Mouse (Mus musculus) layer of hippocampus, adult 11-12 months (tissue): Measurements from ENCODE around the gene Acaca.

Source experiments
- DNase-seq: peaks from one replicate; pipeline ENCODE4 v3.0.0; 2022; ENCODE audit warnings: low spot score

The Acaca gene

DNA sequence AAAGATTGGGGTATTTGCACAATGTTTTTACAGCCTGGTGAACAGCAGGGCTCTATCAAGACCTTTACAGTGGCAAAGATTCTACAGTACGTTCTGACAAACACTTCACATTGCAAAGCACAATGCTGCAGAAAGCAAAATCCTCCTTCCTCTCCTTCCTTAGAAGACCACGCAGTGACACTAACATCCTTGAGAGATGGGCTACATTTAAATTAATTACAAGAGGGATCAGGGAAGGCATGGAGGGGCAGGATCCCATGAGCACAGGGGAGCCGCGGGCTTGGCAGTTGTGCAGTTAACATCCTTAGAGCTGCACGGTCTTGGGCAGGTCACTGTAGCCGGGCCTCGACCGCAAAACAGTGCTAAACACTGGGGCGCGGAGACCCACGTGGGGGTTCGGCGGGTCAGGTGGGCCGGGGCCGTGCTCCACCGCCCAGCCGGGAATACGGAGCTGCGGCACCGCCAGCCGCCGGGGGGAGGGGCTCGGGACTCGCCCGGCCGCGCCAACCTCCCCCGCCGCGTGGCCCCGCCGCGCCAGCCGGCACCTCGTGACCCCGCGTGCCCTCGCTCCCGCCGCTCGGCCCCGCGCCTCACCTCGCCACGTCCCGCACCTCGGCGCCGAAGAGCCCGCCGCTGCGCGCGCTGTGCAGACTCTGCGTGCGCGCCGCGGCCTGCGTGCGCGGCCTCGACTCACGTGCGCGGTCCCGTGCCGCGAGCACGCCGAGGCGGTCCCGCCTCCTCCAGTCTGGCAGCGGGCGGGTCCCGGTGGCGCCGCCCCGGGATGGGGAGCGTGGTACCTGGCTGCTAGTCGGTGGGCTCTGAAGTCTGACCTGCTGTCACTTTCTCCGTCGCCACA is at the start of gene Acaca, which contains the start of gene Tada2a:
TSS of gene Acaca (plus strand) at position 730 of the 856 bp plus-strand sequence.
TSS of gene Tada2a (minus strand) at position 658 of the 856 bp plus-strand sequence.
- DNase-seq = peak; percentile 74

DNA sequence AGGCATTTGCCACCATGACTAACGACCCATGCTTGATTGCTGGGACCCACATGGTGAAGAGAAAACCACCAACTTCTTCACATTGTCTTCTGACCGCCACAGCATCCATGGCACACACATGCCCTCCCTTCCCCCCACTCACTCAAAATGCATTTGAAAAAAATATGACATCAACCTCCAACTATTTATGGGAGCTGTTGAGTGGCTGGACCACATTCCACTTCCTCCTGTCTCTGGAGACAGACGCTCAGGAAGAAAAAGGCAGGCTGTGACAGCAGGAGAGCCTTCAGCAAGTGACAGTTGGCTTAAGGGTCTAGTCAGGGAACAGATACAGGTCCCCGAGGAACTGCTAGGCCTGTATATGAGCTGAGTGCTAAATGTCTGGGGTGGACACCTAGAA is 49.6 kb upstream of the Acaca start:
- no peak for DNase-seq

DNA sequence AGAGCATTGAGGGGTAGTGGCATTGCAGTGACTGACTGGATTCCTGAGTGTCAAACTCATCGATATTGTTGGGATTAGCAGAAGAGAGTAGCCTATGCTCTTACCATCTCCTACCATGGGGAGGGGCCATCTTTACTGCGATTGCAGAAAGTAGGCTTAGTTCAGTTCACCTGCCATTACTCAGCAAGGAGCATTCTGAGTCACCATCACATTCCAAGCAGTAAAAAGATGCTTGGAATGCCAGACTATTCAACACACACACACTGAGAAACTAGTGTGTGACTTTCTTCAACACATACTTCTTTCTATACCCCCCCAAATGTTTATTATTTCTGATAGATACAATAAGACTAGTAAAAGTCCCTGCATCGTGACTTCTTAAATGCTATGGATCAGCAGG is 49.1 kb upstream of the Acaca start:
- DNase-seq = no peak

DNA sequence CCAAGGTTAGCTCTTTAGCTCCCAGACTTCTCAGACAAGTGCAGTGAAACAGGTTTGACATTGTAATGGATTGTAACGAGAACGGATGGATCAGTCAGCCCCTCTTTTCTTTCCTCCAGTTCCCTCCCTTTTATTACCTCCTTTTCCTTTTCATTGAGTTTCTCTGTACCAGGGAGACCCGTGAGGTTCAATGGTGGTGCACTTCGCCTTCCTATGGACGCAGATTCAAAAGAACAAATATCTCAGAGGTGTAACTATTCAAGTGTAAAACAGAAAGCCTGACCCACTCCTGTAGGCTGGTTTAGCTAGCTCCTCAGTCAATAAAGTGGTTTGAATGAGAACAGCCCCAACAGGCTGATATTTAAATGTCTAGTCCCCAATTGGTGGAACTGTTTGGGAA is 47.6 kb upstream of the Acaca start:
- no peak for DNase-seq

DNA sequence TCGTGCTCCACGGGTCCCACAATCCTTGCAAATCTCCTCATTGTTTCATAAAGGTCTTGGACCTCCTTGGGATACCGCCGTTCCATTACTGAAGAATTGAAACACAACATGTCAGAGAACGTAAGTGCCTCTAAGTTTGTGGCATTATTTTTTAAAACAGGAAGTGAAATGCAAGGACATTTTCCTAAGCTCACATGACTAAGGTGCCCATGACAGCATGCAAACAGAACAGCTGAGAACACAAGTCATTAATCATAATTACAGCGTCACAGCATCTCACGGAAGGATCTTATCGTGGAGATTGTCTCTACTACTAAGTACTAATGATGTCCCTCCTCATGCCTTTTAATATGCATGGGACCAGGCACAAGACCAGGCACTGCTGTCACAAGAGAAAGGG is 38.9 kb upstream of the Acaca start:
- no peak for DNase-seq

DNA sequence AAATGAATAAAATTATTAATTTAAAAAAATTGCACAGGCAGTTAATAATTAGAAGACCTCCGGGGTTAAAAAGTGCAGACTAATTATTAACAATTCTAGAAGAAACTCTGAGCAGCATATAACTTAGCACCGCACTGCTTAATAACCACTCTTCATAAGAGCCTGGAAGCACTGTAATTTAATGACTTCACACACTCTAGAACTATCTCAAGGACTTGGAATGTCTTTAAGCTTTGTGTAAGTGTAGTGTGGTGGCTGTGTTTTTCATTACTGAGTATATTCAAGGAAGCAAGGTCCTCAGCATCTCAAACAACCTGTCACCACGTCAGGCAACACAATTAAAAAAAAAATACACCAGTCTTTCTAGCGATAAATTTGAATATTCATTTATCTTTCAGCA is 34.4 kb upstream of the Acaca start:
- no peak for DNase-seq

DNA sequence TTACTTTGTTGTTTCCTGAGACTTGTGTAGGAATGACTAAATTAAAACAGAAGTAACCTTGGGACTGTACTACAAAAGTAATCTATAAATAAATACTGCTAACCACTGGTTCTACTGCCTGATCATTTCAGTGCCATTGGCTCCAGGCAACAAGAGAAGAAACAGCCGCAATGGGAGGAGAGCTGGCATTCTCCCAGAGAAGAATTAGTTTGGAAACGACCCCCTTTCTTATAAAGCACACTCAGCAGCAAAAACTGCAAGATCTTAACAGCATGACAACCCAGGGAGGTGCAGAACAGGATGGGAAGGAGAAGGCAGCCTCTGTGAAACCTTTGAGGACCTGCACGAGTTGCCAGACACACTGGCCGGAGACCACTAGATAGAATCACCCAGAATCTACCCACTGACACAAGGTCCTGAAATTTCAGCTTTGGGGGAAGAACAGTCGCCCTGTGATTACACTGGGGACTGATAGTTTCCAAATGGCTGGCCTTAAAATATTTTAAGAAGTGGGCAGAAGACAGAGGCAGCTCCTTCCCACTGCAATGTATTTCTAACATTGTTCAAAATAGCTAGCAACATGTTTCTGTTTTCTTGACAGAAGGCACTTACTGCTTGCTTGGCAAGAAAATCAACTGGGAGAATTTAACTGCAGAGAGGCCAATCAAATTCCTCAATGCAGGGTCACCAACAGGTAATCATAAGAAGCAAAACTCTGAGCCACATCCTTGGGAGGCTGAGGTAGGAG is 32.0 kb upstream of the Acaca start:
- DNase-seq = no peak

DNA sequence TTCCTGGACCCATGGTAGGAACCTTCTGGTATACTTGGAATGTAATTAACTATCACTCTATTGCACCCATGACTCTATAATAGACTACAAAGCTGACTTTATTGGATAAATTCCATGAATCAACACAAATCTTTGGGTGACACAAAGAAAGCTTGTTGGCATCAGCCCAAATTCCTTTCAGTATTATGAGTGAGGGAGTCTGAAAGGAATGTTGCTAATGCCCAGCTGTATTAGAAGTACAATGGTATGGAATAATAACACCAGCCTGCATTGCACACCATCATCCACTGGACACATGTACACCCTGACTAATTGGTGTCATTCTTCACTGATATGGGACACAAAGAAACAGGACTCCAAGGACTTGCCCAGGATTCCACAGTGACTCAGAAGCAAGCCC is 28.3 kb upstream of the Acaca start:
- no peak for DNase-seq

DNA sequence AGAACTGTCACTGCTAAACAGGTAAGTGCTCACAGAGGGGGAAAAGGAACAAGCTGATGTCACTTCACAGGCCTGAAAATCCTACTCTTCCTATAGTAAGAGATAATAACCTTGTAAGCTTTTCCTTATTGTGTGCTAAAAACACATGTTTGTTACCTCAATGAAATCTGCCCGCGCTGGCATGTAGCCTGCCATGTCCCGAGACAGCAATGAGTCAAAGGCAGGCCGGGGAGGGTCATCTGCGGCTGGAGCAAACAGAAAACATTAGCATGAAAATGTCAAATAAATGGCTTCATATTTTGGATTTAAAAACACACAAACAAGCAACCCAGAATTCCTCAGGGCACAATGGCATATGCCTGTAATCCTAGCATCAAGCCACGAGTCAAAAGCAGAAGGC is 25.4 kb upstream of the Acaca start:
- DNase-seq = no peak

DNA sequence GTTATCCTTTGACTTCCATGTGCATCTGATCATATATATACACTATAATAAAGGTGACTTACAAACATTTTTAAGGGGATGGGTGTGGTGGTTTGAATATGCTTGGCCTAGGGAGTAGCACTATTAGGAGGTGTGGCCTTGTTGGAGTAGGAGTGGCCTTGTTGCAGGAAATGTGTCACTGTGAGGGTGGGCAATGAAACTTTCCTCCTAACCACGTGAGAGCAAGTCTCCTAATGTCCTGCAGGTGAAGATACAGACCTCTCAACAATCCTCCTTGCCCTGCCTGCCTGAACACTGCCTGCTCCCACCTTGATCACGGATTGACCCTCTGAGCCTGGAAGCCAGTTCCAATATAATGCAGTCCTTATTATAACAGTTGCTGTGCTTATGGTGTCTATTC is 22.3 kb upstream of the Acaca start:
- DNase-seq = no peak

DNA sequence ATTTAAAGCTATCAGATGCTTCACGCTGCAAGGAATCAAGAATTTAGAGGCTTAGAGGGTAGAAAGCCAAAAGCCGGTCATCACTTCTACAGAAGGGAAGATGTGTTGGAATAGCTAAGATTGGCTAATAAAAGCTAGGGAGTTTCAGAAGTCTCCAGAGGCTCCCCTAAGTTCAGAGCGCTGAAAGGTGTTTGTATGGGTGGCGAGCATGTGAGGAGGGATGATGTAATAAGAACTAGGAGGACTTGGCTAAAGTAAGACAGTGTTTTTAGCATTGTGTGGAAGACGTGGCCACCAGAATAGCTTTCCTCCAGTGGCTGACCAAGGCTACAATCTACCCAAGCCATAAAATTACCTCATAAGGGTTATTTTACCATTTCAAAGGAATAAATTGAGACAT is 15.8 kb upstream of the Acaca start:
- no peak for DNase-seq

DNA sequence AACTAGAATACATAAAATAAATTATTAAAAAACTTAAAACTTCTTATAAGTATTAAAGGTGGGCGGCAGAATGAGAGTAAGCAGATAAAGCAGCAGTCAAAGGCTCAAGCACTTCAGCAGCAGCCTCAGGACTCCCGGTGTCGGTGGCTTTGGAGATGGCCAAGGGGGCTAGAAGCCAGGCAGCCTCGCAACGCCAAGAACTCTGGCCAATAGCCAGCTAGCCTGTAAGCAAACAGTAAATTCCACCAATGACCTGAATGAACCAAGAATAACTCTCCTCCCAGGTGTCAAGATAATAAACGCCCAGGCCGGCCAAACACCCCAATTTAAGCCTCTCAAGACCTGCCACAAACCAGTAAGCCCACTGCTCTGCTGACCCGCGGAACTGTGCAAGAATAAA is 13.8 kb upstream of the Acaca start:
- DNase-seq = no peak

DNA sequence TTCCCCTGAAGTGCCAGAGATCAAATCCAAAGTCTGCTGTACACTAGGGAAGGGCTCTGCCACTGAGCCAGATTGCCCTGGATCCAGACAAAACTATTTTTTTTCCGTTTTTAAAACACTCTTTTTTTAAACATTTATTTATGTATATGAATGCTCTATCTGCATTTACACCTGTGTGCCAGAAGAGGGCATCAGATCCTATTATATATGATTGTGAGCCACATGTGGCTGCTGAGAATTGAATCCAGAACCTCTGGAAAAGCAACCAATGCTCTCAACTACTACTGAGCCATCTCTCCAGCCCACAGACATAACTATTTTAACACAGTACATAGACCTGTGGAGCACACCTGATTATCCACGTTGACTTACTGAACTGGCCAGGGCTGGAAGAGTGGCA is 13.3 kb upstream of the Acaca start:
- DNase-seq = no peak

DNA sequence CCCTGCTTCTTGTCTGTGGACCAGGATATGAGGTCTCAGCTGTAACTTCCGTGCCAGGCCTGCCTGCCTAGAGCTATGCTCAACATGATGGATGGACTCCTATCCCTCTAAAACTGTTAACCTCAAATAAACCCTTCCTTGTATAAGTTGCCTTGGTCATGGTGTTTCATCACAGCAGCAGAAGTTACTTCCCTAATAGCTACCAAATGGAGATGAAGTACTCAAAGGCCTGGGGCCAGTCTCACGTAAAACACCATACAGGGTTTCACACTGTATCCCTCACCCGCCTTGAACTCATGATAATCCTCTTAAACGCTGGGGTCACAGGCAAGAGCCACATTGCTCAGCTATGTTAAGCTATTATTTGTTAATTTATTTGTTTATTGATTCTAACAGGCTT is 12.0 kb upstream of the Acaca start:
- no peak for DNase-seq

DNA sequence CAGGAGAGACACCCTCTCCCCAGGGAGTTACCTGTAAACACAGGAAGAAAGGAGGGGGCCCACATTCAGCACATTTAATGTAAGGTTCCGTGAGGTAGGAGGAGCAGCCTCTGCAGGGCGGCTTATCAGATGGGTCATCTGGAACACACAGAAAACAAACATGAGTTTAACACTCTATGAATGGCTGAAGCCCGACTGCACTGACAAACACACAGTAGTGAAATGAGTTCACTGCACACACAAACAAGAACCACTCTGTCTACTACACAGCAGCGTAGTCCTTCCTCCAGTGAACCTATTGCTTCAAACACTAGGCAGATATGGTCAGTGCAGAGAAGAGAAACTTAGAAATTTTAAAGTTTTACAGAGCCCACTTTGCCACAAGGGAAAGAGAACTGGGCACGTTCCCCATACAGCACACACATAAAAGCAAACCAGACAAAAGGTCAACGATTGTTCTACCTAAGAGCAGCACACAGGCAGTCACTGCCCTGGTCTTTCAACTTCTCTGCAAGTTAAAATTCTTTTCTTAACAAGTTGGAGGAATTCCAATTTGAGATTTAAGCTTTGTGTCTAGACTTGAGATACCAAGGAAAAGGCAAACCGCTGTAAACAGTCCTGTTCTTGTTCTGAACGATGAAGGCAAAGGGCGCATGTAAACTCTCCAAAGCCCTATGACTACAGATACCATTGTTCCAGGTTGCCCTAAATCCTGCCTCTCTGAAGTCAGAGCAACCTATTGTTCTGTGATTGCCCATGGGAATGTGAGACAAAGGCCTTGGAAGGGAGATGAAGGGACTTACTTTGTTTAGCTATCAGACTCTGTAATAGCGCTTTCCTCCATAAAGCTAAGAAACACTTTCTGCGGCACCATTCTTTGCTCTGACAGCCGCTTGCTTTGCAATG is 8.2 kb upstream of the Acaca start:
- no peak for DNase-seq

DNA sequence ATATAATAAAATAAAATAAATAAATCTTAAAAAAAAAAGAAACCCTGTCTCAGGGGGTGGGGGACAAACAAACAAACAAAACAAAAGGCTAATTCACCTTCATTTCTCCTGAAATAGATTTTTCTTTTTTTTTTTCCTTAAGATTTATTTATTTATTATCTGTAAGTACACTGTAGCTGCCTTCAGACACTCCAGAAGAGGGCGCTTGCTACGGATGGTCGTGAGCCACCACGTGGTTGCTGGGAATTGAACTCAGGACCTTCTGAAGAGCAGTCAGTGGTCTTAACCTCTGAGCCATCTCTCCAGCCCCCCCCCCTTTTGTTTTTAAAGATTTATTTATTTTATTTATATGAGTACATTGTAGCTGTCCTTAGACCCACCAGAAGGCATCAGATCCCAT is 1.5 kb upstream of the Acaca start:
- DNase-seq = no peak

DNA sequence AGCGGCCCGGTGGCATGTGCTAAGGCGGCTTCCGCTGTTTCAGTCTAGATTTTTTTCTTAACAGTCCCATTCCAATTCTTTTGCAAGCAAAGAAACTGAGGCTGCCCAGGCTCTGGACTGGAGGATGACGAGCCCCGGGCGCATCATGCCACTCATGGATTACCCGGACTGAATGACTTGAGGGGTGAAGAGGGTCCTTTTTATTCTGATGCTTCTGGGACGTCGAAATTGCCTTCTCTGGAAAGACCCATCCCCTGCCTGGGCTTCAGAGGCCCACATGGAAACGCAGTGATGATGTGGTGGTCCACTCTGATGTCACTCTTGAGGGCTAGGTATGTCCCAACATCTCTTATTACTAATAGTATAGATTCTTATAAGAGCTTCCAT is 320 bp downstream of the Acaca start:
- DNase-seq = no peak

DNA sequence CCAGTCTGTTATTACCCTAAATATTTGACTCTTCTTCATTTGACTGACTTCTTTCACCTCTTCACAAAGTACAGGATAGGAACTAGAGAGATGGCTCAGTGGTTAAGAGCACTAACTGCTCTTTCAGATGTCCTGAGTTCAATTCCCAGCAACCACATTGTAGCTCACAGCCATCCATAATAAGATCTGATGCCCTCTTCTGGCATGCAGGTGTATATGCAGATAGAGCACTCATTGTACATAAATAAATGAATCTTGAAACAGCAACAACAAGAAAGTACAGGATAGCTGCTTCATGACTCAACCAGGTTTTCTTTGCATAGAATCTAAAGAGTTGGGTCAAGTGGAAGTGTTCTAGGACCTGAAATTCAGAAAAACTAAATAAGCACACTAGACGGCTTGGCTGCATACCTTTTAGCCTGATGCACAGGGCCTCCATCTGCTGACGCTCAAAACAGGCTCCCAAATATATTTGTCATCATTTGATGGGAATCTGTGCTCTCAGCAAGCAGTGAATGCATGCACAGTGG is 4.9 kb downstream of the Acaca start:
- DNase-seq = no peak

DNA sequence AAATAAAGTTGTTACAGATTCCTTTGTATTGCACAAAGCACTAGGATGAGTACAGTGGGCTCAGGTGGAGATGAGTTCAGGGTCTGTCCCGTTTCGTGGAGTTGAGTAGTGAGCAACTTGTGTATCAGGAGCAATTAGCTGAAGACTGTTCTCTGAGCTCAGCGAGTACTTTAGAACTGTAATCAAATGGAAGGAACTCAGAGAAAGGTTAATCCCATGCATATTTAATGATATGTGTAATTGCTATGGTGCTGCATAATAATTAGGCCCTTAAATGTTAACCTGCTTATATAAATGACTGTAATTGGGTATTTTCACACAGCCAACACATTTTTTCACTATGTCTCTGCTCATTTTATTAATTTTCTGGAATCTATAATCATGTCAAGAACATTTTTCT is 7.0 kb downstream of the Acaca start:
- DNase-seq = no peak

DNA sequence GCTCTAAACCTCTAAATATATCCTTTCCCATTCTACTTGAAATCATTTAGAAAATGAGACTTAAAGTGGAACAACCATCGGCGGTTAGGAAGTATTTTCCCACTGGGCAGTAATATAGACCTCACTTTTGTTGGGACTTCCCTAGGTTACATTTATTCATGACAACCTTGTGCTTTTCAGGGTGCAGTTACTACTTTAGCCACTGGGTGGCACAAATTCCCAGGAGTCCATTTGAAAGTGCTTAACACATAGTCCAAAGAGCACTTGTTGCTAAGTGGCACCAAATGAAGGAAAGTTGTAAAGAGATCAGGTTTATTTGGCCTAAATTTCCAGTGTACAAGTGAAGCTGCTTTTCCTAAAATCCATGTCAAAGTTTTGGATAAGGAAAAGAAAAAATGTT is 12.3 kb downstream of the Acaca start:
- DNase-seq = peak; percentile 64

DNA sequence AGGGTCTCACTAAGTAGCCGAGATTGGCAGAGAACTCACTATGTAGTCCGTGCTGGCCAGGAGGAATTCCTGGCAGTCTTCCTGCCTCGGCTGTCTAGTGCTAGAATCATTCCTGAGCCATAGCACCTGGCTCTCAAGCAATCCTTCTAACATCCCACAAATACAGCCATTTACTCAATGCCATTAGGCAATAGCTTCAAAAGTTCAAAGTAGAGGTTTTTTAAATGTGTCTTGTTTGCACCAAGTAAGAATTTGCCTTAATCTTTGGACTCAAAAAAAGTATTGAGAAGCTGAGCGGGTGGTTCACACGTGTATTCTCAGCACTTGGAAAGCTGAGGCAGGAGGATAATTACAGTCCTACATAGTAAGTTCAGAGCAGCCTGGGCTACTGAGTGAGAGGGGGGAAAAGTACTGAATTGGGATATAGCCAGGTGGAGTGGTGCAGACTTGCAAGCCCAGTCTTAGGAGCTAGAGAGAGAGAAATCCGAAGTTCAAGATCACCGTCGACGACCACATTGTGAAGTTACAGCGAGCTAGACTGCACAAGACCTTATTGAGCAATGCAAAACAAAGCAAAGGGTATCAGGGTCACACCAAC is 15.8 kb downstream of the Acaca start:
- no peak for DNase-seq

DNA sequence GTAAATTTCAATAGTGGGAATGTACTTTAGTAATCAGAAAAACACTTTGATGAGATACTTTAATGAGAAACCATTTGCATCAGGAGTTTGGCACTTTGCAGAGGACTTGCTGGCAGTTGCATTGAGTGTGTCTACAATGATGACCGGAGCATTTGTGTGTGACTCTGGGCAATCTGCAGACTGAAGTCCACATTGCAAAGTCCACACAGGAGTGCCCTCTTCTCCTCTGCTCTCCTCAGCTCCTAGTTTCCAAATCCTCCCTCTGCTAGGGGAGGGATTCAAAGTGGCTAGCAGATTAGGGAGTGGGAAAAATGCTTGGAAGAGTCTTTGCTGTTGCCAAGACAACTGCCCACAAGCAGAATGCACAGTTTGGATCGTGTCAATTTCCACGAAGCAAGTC is 16.6 kb downstream of the Acaca start:
- no peak for DNase-seq
